Mouse (Mus musculus): ENCODE results near the gene Golga7b.

DNA sequence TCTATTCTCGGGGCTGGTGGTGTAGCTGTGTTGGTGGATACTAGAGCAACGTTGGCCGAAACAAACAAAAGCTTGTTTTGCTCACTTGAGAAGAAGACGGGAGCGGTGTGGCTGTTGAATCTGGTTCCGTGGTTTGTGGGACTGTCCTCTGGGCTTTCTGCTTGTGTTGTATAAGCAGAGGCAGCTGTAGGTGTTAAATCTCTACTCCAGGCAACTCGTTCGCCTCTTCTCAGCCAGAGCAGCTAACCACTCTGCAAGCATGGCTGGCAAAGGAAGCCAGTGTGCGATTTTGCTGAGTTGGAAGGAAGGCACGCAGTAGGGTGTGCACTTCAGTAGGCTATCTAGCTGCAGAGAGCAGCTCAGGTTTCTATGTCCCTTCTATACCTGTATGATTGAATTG lies 20.9 kb upstream of the Golga7b start:
- TF ChIP-seq CTCF (IDR thresholded peaks at IDR 0.05; ENCODE audit: low read depth) (no peak), EP300 (IDR thresholded peaks at IDR 0.05; ENCODE audit: low read depth) (no peak)
